Mouse (Mus musculus) ES-E14 (cell line): ENCODE data around the gene Slc6a19. TPM values are rescaled to one million over a fixed set of nuclear protein-coding genes. Genes with fewer than 3 reads are reported as not detected.

Experiments used
- DNase-seq: peaks from one replicate; pipeline ENCODE4 v3.0.0-alpha.2; 2013; ENCODE audit warnings: low read depth, low spot score
- H3K27ac ChIP-seq: 2 replicates; pipeline ENCODE4 v1.5.1; 2012; ENCODE audit warnings: low read depth, mild to moderate bottlenecking, low read length, moderate library complexity, mixed read lengths; ENCODE audit not compliant: poor library complexity, insufficient read depth, severe bottlenecking
- H3K36me3 ChIP-seq: 2 replicates; pipeline ENCODE4 v1.6.1; 2012; ENCODE audit warnings: mild to moderate bottlenecking, low read length, moderate library complexity, mixed read lengths; ENCODE audit not compliant: control insufficient read depth, poor library complexity, insufficient read depth, severe bottlenecking
- H3K4me1 ChIP-seq, 2 experiments: fragments of 150-350 bp in 1 of 2; sonication (generic) in 1 of 2; 2 replicates each; pipeline ENCODE4 v1.6.1; 2012; ENCODE audit warnings: low read length in 2 of 2, mild to moderate bottlenecking in 1 of 2, mixed read lengths in 1 of 2; ENCODE audit not compliant: control insufficient read depth in 2 of 2, insufficient read depth in 2 of 2, poor library complexity in 1 of 2
- H3K4me3 ChIP-seq, 2 experiments: fragments of 150-350 bp in 1 of 2; sonication (generic) in 1 of 2; 2 replicates each; pipeline ENCODE4 v1.5.1; 2012; ENCODE audit warnings: low read length in 2 of 2, low read depth in 1 of 2, mild to moderate bottlenecking in 1 of 2, mixed read lengths in 1 of 2; ENCODE audit not compliant: insufficient read depth in 1 of 2, poor library complexity in 1 of 2, severe bottlenecking in 1 of 2
- H3K9ac ChIP-seq: 2 replicates; pipeline ENCODE4 v1.6.1; 2012; ENCODE audit warnings: low read depth, mild to moderate bottlenecking, low read length, mixed read lengths; ENCODE audit not compliant: poor library complexity, insufficient read depth, severe bottlenecking
- H3K9me3 ChIP-seq: fragments of 150-350 bp; sonication (generic); 2 replicates; pipeline ENCODE4 v1.6.1; 2012; ENCODE audit warnings: low read depth, mild to moderate bottlenecking, low read length; ENCODE audit not compliant: control insufficient read depth, insufficient read depth
- CHD2 ChIP-seq: IDR thresholded peaks from 2 replicates; pipeline ENCODE4 v1.6.1; 2014; ENCODE audit warnings: mild to moderate bottlenecking, low read depth, low read length, inconsistent platforms
- HCFC1 ChIP-seq: IDR thresholded peaks from 2 replicates; pipeline ENCODE4 v1.6.1; 2012; ENCODE audit warnings: low read length, inconsistent platforms, borderline replicate concordance; ENCODE audit not compliant: insufficient read depth
- MAFK ChIP-seq: IDR thresholded peaks from 2 replicates; pipeline ENCODE4 v1.6.1; 2014; ENCODE audit warnings: mild to moderate bottlenecking, low read depth, low read length, inconsistent platforms; ENCODE audit not compliant: insufficient read depth
- ZC3H11A ChIP-seq: IDR thresholded peaks from 2 replicates; pipeline ENCODE4 v1.6.1; 2012; ENCODE audit warnings: low read depth, mild to moderate bottlenecking, inconsistent platforms, low read length, borderline replicate concordance
- ZNF384 ChIP-seq: IDR thresholded peaks from 2 replicates; pipeline ENCODE4 v1.6.1; 2012; ENCODE audit warnings: low read depth, low read length, inconsistent platforms
- in situ Hi-C, 2 experiments: fragments of 600-800 bp; cut with MboI; formaldehyde crosslinking; loops; one replicate each; pipeline ENCODE4 v1.15.1; 2025; ENCODE audit warnings: low sequenced_read_pairs in 2 of 2, inconsistent platforms in 1 of 2; ENCODE audit not compliant: unreplicated experiment in 2 of 2
- total RNA-seq: library from RNA; depleted of rRNA; stranded (reverse); fragments of 300-350 nt; gene quantifications from 2 replicates; pipeline ENCODE4 v1.2.3, GENCODE M21; 2012

The Slc6a19 gene
- total RNA-seq, 1 experiment, result 0.09 TPM

DNA sequence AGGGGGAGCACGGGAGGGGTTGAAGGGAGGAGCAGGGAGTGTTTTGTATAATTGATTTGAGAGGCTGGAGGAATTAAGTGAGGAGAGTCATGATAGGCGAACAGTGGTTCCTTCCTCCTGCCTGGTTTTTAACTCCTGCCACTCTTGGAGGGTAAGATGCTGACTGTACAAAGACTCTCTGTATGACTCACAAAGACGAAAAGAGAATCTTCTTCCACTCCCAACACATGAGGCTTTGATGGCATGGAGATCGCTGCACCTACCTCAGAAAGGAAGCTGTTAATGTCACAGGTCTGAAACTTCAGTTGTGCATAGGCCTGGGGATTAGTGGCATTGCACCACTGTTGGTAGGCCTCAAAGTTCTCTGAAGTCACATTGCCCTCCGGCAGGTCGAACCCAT, 19.2 kb downstream of the Slc6a19 start:
- H3K4me1 ChIP-seq, result no peaks in the 10 kb centered on the region
- H3K36me3 ChIP-seq, result no peaks in the 10 kb centered on the region
- in situ Hi-C loops, result no loop called here
- H3K4me3 ChIP-seq, result no peak overlapping the region
- no peaks in the 10 kb centered on the region for H3K9me3 ChIP-seq
- H3K9ac ChIP-seq, result no peak overlapping the region
- H3K27ac ChIP-seq, result no peak overlapping the region
- no peak for DNase-seq
- TF ChIP-seq HCFC1 (no peak), ZNF384 (no peak), ZC3H11A (no peak), CHD2 (no peak), MAFK (no peak)

DNA sequence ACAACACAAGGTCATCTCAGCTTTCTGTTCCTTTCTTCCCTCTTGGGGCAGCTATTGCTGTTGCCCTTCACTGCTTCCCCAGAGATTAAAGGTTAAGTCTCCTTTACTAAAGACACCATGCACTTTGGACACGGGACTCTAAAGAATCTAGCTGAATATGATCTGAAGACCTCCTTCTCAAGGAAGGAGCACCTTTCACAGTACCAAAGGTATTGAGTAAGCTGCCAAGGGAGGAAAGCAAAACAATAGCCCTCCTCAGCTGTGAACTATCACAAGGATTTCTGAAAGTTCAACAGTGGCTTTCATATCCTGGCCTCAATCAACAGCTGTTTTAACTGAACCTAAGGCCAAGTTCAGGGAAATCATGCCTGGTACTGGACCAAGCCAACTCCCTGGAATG, 20.3 kb downstream of the Slc6a19 start:
- in situ Hi-C loops, result no loop called here
- no peak for DNase-seq

DNA sequence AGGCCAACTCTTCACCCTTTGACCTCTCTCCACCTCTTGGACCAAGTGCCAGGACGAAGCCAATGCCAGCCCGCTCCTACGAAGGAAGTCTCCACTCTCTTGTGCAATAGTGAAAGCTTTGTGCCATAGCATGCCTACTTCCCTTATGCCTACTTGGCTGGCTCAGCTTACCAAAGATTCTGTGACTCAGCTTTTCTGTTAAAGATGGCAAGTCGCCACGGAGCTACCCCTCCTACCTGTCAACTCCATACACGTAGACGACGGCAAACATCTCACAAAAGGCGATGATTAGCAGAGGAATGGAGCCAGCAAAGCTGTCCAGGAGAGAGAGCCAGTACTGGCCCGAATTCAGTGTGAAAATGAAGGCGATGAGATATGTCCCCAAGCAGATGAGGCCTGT, 21.0 kb downstream of the Slc6a19 start:
- Histone ChIP-seq H3K27ac (no peak overlapping the region), H3K9me3 (no peaks in the 10 kb centered on the region), H3K9ac (no peak overlapping the region), H3K36me3 (no peaks in the 10 kb centered on the region), H3K4me3 (no peak overlapping the region), H3K4me1 (no peaks in the 10 kb centered on the region)
- TF ChIP-seq ZNF384 (no peak), CHD2 (no peak), HCFC1 (no peak), ZC3H11A (no peak), MAFK (no peak)
- DNase-seq, result no peak
- in situ Hi-C loops, result no loop called here

More for the DNA sequence above, 20.3 kb downstream of the Slc6a19 start:
- Histone ChIP-seq H3K9ac (no peak overlapping the region), H3K9me3 (no peaks in the 10 kb centered on the region), H3K36me3 (no peaks in the 10 kb centered on the region), H3K4me3 (no peak overlapping the region), H3K27ac (no peak overlapping the region), H3K4me1 (no peaks in the 10 kb centered on the region)
- no peak for TF ChIP-seq HCFC1
- TF ChIP-seq ZNF384, result no peak
- TF ChIP-seq CHD2, result no peak
- TF ChIP-seq ZC3H11A, result no peak
- TF ChIP-seq MAFK, result no peak

DNA sequence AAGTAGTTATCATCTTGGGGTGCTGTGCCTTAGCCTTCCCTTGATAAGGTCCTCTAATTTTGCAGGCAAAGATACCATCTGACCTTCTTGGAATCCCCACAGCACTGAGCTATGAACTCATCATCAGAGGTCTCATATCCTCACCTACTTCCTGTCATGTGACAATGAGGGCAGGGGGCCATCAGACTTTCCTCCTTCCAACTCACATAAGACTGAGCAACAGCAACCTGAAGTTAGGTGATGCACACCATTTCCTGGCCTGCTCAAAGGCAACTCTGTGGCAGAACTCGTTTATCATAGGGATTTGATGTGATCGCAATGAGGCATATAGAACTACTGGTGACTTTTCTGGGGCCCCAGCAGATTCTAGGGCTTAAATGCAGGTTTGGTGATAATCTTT, 22.4 kb downstream of the Slc6a19 start:
- no peak for DNase-seq
- no peaks in the 10 kb centered on the region for H3K36me3 ChIP-seq
- H3K9me3 ChIP-seq, result no peaks in the 10 kb centered on the region
- no peaks in the 10 kb centered on the region for H3K4me1 ChIP-seq
- in situ Hi-C loops, result no loop called here
- H3K27ac ChIP-seq, result no peak overlapping the region
- TF ChIP-seq ZNF384 (no peak), ZC3H11A (no peak), CHD2 (no peak), HCFC1 (no peak), MAFK (no peak)
- H3K4me3 ChIP-seq, result no peak overlapping the region
- H3K9ac ChIP-seq, result no peak overlapping the region

DNA sequence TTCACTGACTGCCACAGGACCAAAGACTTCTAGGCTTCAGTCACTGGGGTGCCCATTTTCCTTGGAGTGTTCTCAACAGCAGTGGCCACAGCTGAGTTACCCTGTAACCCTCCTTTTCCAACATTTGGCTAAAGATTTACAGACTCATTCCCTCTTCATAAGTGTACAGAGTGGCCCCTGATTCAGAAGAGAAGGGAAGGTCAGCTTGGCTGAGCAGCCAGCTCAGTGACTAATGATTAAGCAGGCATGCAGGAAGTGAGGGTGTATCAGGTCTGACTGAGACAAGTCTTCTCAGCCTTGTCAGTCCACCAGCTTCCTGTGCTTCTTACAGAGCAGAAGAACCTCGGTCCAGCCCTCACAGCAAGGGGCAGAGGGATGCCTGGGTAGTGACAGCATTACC, 24.3 kb downstream of the Slc6a19 start:
- TF ChIP-seq ZNF384 (no peak), ZC3H11A (no peak), MAFK (no peak), HCFC1 (no peak), CHD2 (no peak)
- no peaks in the 10 kb centered on the region for H3K4me1 ChIP-seq
- no peaks in the 10 kb centered on the region for H3K36me3 ChIP-seq
- in situ Hi-C loops, result no loop called here
- no peak for DNase-seq
- no peak overlapping the region for H3K9ac ChIP-seq
- no peak overlapping the region for H3K27ac ChIP-seq
- H3K9me3 ChIP-seq, result no peaks in the 10 kb centered on the region
- no peak overlapping the region for H3K4me3 ChIP-seq
